Comparison of ENCODE assay signal across 28 mouse cellular contexts in genomic region chr12:12452086-12452485, GRCm38 (mm10).
A peak's percentile ranks its signal among the peaks of the same experiment; 100 is the strongest.
DNase-seq lines count a peak whose midpoint lies in the region; ATAC-seq and TF ChIP-seq lines count a peak whose summit lies in the region.
"Had no signal": no experiment of that assay in that cellular context is flagged by ENCODE, and none has a peak within 500 bp of the region (broad histone marks: within the 10 kb centered on the region; RNA-seq: fewer than 3 reads in every experiment).

No protein-coding gene starts in this region.

- peak; percentile 77 for TF ChIP-seq EP300 in liver, embryonic 14.5 days (IDR thresholded peaks at IDR 0.05; ENCODE audit: low read depth)

- no peaks in the 10 kb centered on the region for H3K9me3 ChIP-seq in liver, embryonic 14.5 days (ENCODE audit: control insufficient read depth, low read length)
- H3K9me3 ChIP-seq in midbrain, postnatal 0 days (ENCODE audit: low read length): no peaks in the 10 kb centered on the region
- H3K9me3 ChIP-seq: forebrain, embryonic 13.5 days; heart, embryonic 15.5 days; hindbrain, embryonic 12.5 days; intestine, embryonic 15.5 days; limb, embryonic 12.5 days; midbrain, embryonic 12.5 days; neural tube, embryonic 13.5 days had no signal

- TF ChIP-seq CTCF in liver, embryonic 14.5 days (IDR thresholded peaks at IDR 0.05; ENCODE audit: low read depth): no peak
- no peak for TF ChIP-seq CTCF in midbrain, postnatal 0 days (IDR thresholded peaks at IDR 0.05)

- peak overlapping the region; percentile 21; the same call in 1 of the 2 replicates for H3K9ac ChIP-seq in liver, embryonic 14.5 days (replicated peaks)
- no peak overlapping the region for H3K9ac ChIP-seq in midbrain, postnatal 0 days (replicated peaks; ENCODE audit: low read length, poor library complexity, severe bottlenecking)
- H3K9ac ChIP-seq: forebrain, embryonic 13.5 days; heart, embryonic 15.5 days; hindbrain, embryonic 12.5 days; intestine, embryonic 15.5 days; limb, embryonic 12.5 days; midbrain, embryonic 12.5 days; neural tube, embryonic 13.5 days had no signal

- WGBS in liver, embryonic 14.5 days (ENCODE audit: insufficient replicate concordance): 9% methylated on average over 2 of the region's 2 CpGs
- 88% methylated on average over 2 of the region's 2 CpGs for WGBS in midbrain, postnatal 0 days

- H3K27me3 ChIP-seq in liver, embryonic 14.5 days (ENCODE audit: control insufficient read depth, insufficient read depth, low read length): no peaks in the 10 kb centered on the region
- H3K27me3 ChIP-seq in midbrain, postnatal 0 days (ENCODE audit: insufficient read depth, low read length): no peaks in the 10 kb centered on the region
- H3K27me3 ChIP-seq: forebrain, embryonic 13.5 days; heart, embryonic 15.5 days; hindbrain, embryonic 12.5 days; intestine, embryonic 15.5 days; limb, embryonic 12.5 days; midbrain, embryonic 12.5 days; neural tube, embryonic 13.5 days had no signal

- peak overlapping the region; percentile 56 for H3K27ac ChIP-seq in liver, embryonic 14.5 days
- no peak overlapping the region for H3K27ac ChIP-seq in midbrain, postnatal 0 days (ENCODE audit: low read depth, low read length)
- H3K27ac ChIP-seq: forebrain, embryonic 13.5 days; heart, embryonic 15.5 days; hindbrain, embryonic 12.5 days; hindbrain, postnatal 0 days; intestine, embryonic 15.5 days; kidney, postnatal 0 days; limb, embryonic 12.5 days; midbrain, embryonic 12.5 days; neural tube, embryonic 13.5 days had no signal

- peak; percentile 49 for DNase-seq in liver
- DNase-seq in liver, embryonic 14.5 days (ENCODE audit: low read depth in 3 of 3, low spot score in 3 of 3): peak; percentile 53 to 57 (median 54)
- DNase-seq in layer of hippocampus, postnatal 10 days (ENCODE audit: low spot score in 2 of 2): no peak
- no peak for DNase-seq in midbrain, postnatal 0 days (ENCODE audit: low spot score)
- DNase-seq in adrenal gland, postnatal 25 days: no peak
- DNase-seq: adrenal gland, adult 2 months; B cell, adult 2 months; cerebellum, adult 11 months; cerebellum, adult 9-10 months; gastrocnemius, postnatal 10 days; heart, postnatal 36 days; kidney, adult 8-10 months; layer of hippocampus, adult 9-11 months; lung, adult 2 months; lung, postnatal 10 days; right cerebral cortex, postnatal 4 days; thymus, postnatal 25 days had no signal

- H3K4me2 ChIP-seq in liver, embryonic 14.5 days (ENCODE audit: low read depth): peak overlapping the region; percentile 28
- H3K4me2 ChIP-seq in midbrain, postnatal 0 days (ENCODE audit: low read depth, low read length, poor library complexity, severe bottlenecking): no peak overlapping the region
- H3K4me2 ChIP-seq: forebrain, embryonic 13.5 days; heart, embryonic 15.5 days; hindbrain, embryonic 12.5 days; intestine, embryonic 15.5 days; limb, embryonic 12.5 days; midbrain, embryonic 12.5 days; neural tube, embryonic 13.5 days had no signal

- H3K4me3 ChIP-seq in liver, embryonic 14.5 days (ENCODE audit: insufficient read depth in 1 of 2, low read depth in 2 of 2, low read length in 2 of 2): no peak overlapping the region
- H3K4me3 ChIP-seq in midbrain, postnatal 0 days (ENCODE audit: low read depth, low read length): no peak overlapping the region
- H3K4me3 ChIP-seq: forebrain, embryonic 13.5 days; heart, embryonic 15.5 days; hindbrain, embryonic 12.5 days; intestine, embryonic 15.5 days; limb, embryonic 12.5 days; midbrain, embryonic 12.5 days; neural tube, embryonic 13.5 days had no signal

- H3K4me1 ChIP-seq in liver, embryonic 14.5 days (replicated peaks; ENCODE audit: control insufficient read depth in 2 of 2, insufficient read depth in 2 of 2, low read length in 1 of 2): peaks cover 17 to 19% of the 10 kb centered on the region in 2 experiments
- H3K4me1 ChIP-seq in midbrain, postnatal 0 days (ENCODE audit: insufficient read depth, low read length): no peaks in the 10 kb centered on the region
- H3K4me1 ChIP-seq: forebrain, embryonic 13.5 days; heart, embryonic 15.5 days; hindbrain, embryonic 12.5 days; intestine, embryonic 15.5 days; limb, embryonic 12.5 days; midbrain, embryonic 12.5 days; neural tube, embryonic 13.5 days had no signal

- H3K36me3 ChIP-seq in liver, embryonic 14.5 days (replicated peaks; ENCODE audit: control insufficient read depth, insufficient read depth, low read depth): no peaks in the 10 kb centered on the region
- H3K36me3 ChIP-seq in midbrain, postnatal 0 days (ENCODE audit: insufficient read depth, low read length): no peaks in the 10 kb centered on the region
- H3K36me3 ChIP-seq: heart, embryonic 15.5 days; hindbrain, embryonic 12.5 days; intestine, embryonic 15.5 days; limb, embryonic 12.5 days; midbrain, embryonic 12.5 days; neural tube, embryonic 13.5 days had no signal

- ATAC-seq in common myeloid progenitor, adult 5-6 weeks (replicated peaks; ENCODE audit: low read depth, poor library complexity, severe bottlenecking): peak; percentile 58; the same call in 1 of the 2 replicates
- ATAC-seq in liver, embryonic 14.5 days (ENCODE audit: insufficient read depth): peak; percentile 94
- ATAC-seq in megakaryocyte-erythroid progenitor cell, adult 5-6 weeks (replicated peaks; ENCODE audit: low FRiP score, low TSS enrichment, poor library complexity, severe bottlenecking): peak; percentile 98
- ATAC-seq in midbrain, postnatal 0 days (ENCODE audit: low FRiP score): no peak
- ATAC-seq: forebrain, embryonic 13.5 days; hindbrain, postnatal 0 days; intestine, embryonic 15.5 days had no signal

Comparison
In these comparisons a context has a peak if more than half of its experiments do, and no peak if none do; other contexts are left out.
1. DNase-seq: peak in liver (single experiment) and liver, embryonic 14.5 days (3 of 3); none in layer of hippocampus, postnatal 10 days (0 of 2), midbrain, postnatal 0 days (single experiment) and adrenal gland, postnatal 25 days (single experiment).